Mouse (Mus musculus): Measurements from ENCODE around the gene Ms4a4b.
A peak's percentile ranks its signal among the peaks of the same experiment; 100 is the strongest.
"Not testable (repeated sequence)": the region's sequence is repeated elsewhere in the genome, so short reads cannot be mapped to it uniquely, and the experiment has no call there.

Ms4a4b gene

DNA sequence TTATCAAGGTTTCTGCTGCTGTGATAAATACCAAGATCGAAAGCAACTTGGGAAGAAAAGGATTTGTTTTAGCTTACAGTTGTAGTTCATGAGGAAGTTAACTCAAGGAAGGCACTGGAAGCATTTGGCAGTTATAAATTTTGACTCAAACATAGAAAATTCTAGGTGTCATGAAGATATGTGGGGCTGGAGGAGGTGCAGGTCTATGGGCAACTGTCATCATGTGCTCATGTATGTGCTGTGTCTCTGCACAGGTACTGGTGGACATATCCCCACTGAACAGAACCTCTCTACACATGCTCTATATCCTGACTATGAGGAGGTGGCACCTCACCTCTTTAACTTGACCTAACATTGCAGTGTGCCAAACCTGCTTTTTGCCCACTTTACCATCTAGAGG lies 43.2 kb downstream of the Ms4a4b start:
- DNase-seq (ENCODE audit: low spot score in 2 of 2) = no peak

DNA sequence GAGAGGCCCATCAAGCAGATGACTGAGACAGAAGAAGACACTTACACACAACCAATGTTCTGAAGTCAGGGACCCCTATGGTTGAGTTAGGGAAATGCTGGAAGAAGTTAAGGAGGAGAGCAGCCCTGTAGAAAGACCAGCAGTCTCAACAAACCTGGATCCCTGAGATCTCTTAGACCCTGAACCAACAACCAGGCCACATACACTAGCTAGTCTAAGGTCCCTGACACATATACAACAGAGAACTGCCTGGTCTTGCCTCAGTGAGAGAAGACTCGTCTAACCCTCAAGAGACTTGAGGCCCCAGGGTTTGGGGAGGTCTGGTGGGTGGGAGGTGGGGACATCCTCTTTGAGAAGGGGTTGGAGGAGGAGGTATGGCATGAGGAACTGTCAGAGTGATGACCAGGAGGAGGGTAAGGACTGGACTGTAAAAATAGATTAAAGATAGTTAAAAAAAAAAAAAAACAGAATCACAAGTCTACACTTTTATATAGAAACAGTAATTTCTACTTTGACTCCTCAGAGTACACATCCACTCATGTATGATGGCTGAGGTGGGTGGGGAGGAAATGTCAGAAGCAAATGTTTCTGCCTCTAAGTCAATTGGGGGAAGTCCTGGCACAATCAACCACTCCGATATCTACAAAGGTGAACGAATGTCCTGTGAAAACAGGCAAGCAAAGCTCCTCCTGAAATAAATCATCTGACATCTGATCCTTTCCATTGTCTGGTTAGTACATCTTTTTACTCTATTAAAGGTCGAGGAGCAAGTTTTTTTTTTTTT lies 48.2 kb downstream of the Ms4a4b start:
- peak in 1 of 2 experiments; percentile 20 for DNase-seq (ENCODE audit: low spot score in 2 of 2)

DNA sequence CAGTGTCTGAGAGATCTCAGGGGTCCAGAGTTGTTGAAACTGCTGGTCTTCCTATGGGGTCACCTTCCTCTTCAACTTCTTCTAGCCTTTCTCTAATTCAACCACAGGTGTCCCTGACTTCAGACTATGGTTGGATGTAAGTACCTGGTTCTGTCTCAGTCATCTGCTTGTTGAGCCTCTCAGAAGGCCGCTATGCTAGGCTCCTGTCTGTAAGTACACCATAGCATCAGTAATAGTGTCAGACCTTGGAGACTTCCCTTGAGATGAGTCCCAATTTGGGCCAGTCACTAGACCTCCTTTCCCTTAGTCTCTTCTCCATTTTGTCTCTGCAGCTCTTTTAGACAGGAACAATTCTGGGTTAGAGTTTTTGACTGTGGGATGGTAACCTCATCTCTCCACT lies 49.3 kb downstream of the Ms4a4b start:
- DNase-seq (ENCODE audit: low spot score in 2 of 2) = no peak

DNA sequence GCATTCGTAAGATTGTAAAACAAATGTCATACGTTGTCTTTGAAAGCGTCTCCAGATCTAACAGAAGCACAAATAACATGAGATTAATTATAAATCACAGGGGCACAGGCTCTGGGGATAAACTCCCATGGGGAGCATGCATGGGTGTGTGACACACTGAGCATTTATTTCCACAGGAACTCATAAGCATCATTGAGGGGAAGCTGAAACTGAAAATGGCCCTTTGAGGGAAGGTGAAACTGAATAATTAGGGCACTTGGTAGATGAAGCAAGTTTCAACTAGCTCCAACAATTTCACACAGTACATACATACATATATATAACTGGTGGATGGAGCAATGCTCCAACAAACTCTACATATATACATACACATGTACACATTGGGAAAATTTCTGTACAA lies 51.2 kb downstream of the Ms4a4b start:
- no peak for DNase-seq (ENCODE audit: low spot score in 2 of 2)

DNA sequence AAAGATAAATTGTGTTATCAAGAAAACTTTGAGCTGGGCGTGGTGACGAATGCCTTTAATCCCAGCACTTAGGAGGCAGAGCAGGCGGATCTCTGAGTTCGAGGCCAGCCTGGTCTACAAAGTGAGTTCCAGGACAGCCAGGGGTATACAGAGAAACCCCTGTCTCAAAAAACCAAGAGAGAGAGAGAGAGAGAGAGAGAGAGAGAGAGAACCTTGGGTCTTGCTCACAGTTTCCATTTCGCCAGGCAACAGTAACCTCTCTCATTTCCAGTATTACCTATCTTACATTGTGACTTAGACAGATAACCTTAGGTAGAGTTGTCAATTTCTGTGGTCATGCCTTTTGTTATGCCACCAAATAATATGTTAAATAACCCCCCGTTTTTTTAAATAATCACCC lies 53.0 kb downstream of the Ms4a4b start:
- no peak for DNase-seq (ENCODE audit: low spot score in 2 of 2)

DNA sequence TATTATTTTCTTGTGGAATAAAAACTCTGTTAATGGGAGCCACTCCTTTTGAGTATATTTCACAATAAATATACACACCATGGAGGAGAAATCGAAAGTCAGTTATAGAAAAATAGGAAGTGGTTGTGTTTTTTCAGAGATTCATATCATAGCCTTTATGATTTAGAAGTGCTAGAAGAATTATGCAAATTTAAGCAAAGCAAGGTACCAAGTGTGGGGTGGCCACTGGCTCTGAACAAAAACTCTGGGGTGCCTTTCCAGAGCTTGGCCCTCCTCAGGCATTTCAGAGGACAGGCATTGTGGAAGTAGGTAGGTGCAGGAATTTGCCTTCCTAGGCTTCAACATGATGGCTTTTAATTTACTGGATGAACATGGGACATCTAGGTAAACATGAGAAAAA lies 53.9 kb downstream of the Ms4a4b start:
- DNase-seq (ENCODE audit: low spot score in 2 of 2) = not testable (repeated sequence)

DNA sequence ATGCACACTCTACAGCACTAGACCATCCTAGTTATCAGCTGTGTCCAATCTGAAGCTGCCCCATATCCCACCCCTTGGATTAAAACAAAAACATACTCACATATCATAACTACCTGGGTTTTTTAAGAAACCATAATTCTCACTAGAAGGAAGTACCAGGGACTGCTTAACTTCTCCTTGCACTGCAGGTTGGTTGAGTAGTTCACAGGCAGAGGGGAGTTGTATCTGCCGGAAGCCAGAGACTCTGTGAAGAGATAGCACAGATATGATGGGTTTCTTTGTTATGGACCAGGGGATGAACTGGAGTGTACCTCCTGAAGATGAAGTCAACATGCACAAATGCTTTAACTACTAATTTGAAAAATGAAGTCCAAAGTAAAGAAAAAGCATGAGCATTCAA lies 57.4 kb downstream of the Ms4a4b start:
- DNase-seq (ENCODE audit: low spot score in 2 of 2) = no peak

DNA sequence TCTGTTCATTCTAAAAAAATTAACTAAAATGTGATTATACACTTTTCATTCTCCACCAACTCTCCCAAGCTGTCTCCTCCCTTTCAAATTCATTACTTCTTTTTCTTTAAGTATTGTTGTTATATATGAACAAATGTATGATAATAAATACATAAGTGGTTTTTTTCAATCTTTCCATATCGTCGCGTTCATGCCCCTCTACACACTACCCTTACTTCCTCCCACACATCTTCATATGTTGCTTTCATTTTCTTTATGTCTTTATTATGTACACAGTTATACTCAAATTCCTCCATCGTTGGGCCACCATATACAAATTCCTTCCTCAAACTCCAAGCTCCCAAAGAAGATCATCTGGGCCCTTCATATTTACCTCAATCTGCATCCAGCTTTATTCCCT lies 58.0 kb downstream of the Ms4a4b start:
- DNase-seq (ENCODE audit: low spot score in 2 of 2) = no peak

DNA sequence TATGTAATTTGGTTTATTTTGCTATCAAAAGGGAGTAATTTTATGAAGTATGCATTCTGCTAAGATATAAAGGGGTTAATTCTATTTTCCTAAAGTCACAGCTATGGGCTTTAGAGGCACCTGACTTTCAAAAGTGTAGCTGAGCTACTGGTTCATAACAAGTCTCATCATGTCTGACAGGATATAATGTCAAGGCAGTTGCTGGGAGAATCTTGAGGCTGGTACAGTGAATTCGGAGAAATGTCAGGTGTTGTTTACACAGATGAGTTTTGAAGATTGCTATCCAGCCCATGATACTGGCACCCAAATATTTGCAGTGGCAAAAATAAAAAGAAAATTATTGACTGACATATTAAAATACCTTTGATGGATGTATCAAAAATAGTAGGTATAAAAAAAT lies 61.5 kb downstream of the Ms4a4b start:
- no peak for DNase-seq (ENCODE audit: low spot score in 2 of 2)

DNA sequence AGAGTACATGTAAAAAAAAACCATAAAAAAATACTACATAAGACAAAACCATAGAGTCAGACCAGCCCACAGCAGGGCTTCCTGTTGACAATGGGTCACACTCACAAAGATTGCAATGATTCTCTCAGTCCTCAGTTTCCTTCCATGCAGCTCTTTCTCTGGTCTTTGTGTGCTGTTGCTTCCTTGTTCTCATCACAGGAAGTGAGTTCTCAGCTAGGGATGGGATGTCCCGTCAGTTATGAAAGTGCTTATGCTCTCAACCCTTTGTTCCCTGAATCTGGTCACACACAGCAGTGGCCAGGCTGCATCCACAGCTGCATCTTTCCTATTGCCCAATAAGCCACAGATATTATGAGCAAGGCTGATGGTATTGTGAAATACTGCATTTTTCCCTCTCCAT lies 70.1 kb downstream of the Ms4a4b start:
- no peak for DNase-seq (ENCODE audit: low spot score in 2 of 2)

DNA sequence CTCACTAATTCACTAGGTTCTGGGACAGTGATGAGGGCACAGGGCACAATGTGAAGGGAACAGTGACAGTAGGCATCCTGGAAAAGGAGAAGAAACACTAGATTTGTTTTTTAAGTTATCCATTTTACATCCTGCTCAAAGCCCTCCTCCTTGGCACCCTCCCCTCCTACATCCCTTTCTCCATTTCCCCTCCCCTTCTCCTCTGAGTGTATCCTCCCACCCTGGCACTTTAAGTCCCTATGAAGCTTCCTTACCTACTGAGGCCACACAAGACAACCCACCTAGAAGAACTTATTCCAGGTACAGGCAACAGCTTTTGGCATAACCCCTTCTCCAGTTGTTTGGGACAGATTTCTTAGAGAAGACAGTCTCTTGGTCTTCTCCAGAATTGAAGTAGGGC lies 72.9 kb downstream of the Ms4a4b start, which contains the start of gene Ms4a6b:
Gene Ms4a6b (plus strand): TSS at position 267 of the 400 bp plus-strand sequence.
- no peak for DNase-seq (ENCODE audit: low spot score in 2 of 2)

Data from spleen, postnatal 4 days (tissue).